Comparison of ENCODE assay signal across 16 mouse cellular contexts in the genomic region with DNA sequence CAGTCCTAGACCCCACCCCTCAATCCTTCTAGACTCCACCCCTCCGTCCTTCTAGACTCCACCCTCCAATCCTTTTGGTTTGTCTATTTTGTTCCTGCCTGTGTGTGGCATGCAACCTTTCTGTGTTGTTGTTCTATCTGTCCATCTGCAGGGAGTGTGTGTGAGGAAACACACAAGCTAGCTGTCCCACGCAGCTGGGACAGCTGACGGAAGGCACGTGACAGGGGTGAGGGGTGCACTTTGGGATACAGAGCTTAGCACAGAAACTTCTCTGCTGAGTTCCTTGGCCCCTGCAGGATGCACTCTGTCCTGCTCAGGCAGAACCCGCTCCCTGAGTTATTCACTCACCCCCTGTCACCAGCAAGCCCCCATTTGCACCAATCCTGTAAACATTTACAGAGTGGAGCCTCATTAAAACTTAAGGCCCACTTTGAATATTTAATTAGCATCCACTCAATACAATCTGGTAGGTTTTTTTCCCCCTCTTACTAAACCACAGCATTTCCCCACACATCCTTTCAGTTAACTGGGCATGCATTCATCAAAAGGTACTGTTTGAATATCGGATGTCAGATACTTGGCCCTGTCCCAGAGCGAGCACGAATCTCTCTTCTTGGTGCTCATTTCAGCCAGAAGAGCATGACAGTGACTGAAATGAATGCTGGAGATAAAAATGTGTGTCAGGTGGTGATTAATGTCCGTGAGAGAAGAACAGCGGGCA. TPM values are rescaled to one million over a fixed set of nuclear protein-coding genes. Genes with fewer than 3 reads are reported as not detected.
DNase-seq lines count a peak whose midpoint lies in the region; ATAC-seq and TF ChIP-seq lines count a peak whose summit lies in the region.
"Had no signal": no experiment of that assay in that cellular context is flagged by ENCODE, and none has a peak within 500 bp of the region (broad histone marks: within the 10 kb centered on the region; RNA-seq: fewer than 3 reads in every experiment).

No protein-coding gene starts in this region.

- WGBS in forebrain, embryonic 12.5 days = 56% methylated on average over 10 of the region's 10 CpGs
- WGBS in forebrain, embryonic 11.5 days = 78% methylated on average over 10 of the region's 10 CpGs
- 41% methylated on average over 10 of the region's 10 CpGs for WGBS in kidney, postnatal 0 days
- WGBS in kidney, adult 2 months = 43% methylated on average over 10 of the region's 10 CpGs
- WGBS in stomach, embryonic 14.5 days = 47% methylated on average over 10 of the region's 10 CpGs
- WGBS in stomach, postnatal 0 days = 39% methylated on average over 10 of the region's 10 CpGs
- WGBS in heart, embryonic 10.5 days = 72% methylated on average over 10 of the region's 10 CpGs

- no peak overlapping the region for H3K4me2 ChIP-seq in forebrain, embryonic 12.5 days
- no peak overlapping the region for H3K4me2 ChIP-seq in forebrain, embryonic 11.5 days (ENCODE audit: low read depth, low read length, severe bottlenecking)
- H3K4me2 ChIP-seq in kidney, postnatal 0 days (ENCODE audit: low read length) = no peak overlapping the region
- H3K4me2 ChIP-seq in stomach, embryonic 14.5 days (replicated peaks; ENCODE audit: low read depth, low read length) = no peak overlapping the region
- H3K4me2 ChIP-seq in stomach, postnatal 0 days (replicated peaks; ENCODE audit: low read depth) = no peak overlapping the region
- H3K4me2 ChIP-seq: embryonic facial prominence, embryonic 15.5 days; hindbrain, embryonic 14.5 days; liver, embryonic 15.5 days had no signal

- no peak overlapping the region for H3K4me3 ChIP-seq in forebrain, embryonic 12.5 days (replicated peaks)
- no peak overlapping the region for H3K4me3 ChIP-seq in forebrain, embryonic 11.5 days (ENCODE audit: low read depth, low read length)
- no peak overlapping the region for H3K4me3 ChIP-seq in kidney, postnatal 0 days (replicated peaks; ENCODE audit: low read depth, low read length)
- H3K4me3 ChIP-seq in kidney, adult 2 months (ENCODE audit: insufficient read depth, low read depth, low read length) = no peak overlapping the region
- no peak overlapping the region for H3K4me3 ChIP-seq in stomach, embryonic 14.5 days (ENCODE audit: low read depth, low read length)
- no peak overlapping the region for H3K4me3 ChIP-seq in stomach, postnatal 0 days (ENCODE audit: low read depth, low read length)
- H3K4me3 ChIP-seq in heart, embryonic 10.5 days = no peak overlapping the region
- H3K4me3 ChIP-seq: embryonic facial prominence, embryonic 15.5 days; heart, adult 2 months; liver, embryonic 15.5 days had no signal

- H3K4me1 ChIP-seq in forebrain, embryonic 12.5 days = peaks cover 11% of the 10 kb centered on the region; the same call in 1 of the 2 replicates
- H3K4me1 ChIP-seq in forebrain, embryonic 11.5 days (replicated peaks; ENCODE audit: control insufficient read depth, insufficient read depth, low read length) = peaks cover 4% of the 10 kb centered on the region; the same call in 1 of the 2 replicates
- no peaks in the 10 kb centered on the region; the same call in 1 of the 2 replicates for H3K4me1 ChIP-seq in kidney, postnatal 0 days (replicated peaks; ENCODE audit: insufficient read depth, low read length)
- no peaks in the 10 kb centered on the region for H3K4me1 ChIP-seq in kidney, adult 2 months (ENCODE audit: control insufficient read depth, insufficient read depth, low read length)
- peaks cover 8% of the 10 kb centered on the region; the same call in 1 of the 2 replicates for H3K4me1 ChIP-seq in stomach, embryonic 14.5 days (ENCODE audit: control insufficient read depth, insufficient read depth, low read length)
- H3K4me1 ChIP-seq in stomach, postnatal 0 days (replicated peaks; ENCODE audit: control insufficient read depth, insufficient read depth) = no peaks in the 10 kb centered on the region
- H3K4me1 ChIP-seq in heart, embryonic 10.5 days = peaks cover 6% of the 10 kb centered on the region; the same call in 1 of the 2 replicates
- H3K4me1 ChIP-seq: embryonic facial prominence, embryonic 15.5 days; liver, embryonic 15.5 days had no signal

- no peak for TF ChIP-seq POLR2A in kidney, adult 2 months (IDR thresholded peaks at IDR 0.05; ENCODE audit: low read depth, low read length)

- no peak for DNase-seq in forebrain, embryonic 11.5 days (ENCODE audit: low spot score)
- peak; percentile 31 for DNase-seq in kidney, postnatal 0 days (ENCODE audit: low spot score)
- no peak for DNase-seq in kidney, adult 2 months
- no peak for DNase-seq in stomach, postnatal 0 days (ENCODE audit: low spot score)
- no peak for DNase-seq in adrenal gland, adult (ENCODE audit: inconsistent age in 2 of 2, low spot score in 1 of 2)
- DNase-seq in heart, embryonic 10.5 days (ENCODE audit: low spot score) = no peak
- DNase-seq: adrenal gland, postnatal 10 days; cerebellum, adult 2 months; heart, adult 2 months; kidney, adult 18-20 months; thymus, adult 18-20 months had no signal

- TF ChIP-seq CTCF in kidney, postnatal 0 days (IDR thresholded peaks at IDR 0.05; ENCODE audit: low read depth) = no peak
- TF ChIP-seq CTCF in kidney, adult 2 months (conservative IDR thresholded peaks at IDR 0.05; ENCODE audit: insufficient read depth, insufficient read length, low read depth, low read length) = no peak
- TF ChIP-seq CTCF in stomach, postnatal 0 days (IDR thresholded peaks at IDR 0.05; ENCODE audit: low read depth) = no peak

- H3K27me3 ChIP-seq in forebrain, embryonic 12.5 days = 0 out of 2 replicates have a peak, but pooled peaks cover 8% of the 10 kb centered on the region
- H3K27me3 ChIP-seq in forebrain, embryonic 11.5 days (ENCODE audit: control insufficient read depth, insufficient read depth, low read length) = no peaks in the 10 kb centered on the region
- no peaks in the 10 kb centered on the region for H3K27me3 ChIP-seq in kidney, postnatal 0 days (ENCODE audit: insufficient read depth, low read length)
- no peaks in the 10 kb centered on the region for H3K27me3 ChIP-seq in kidney, adult 2 months (replicated peaks; ENCODE audit: control insufficient read depth, insufficient read depth, low read length)
- H3K27me3 ChIP-seq in stomach, embryonic 14.5 days (ENCODE audit: control insufficient read depth, insufficient read depth, low read length) = no peaks in the 10 kb centered on the region
- no peaks in the 10 kb centered on the region for H3K27me3 ChIP-seq in stomach, postnatal 0 days (ENCODE audit: control insufficient read depth, insufficient read depth, low read length)
- H3K27me3 ChIP-seq in heart, embryonic 10.5 days (ENCODE audit: insufficient read depth, poor library complexity, severe bottlenecking) = no peaks in the 10 kb centered on the region
- H3K27me3 ChIP-seq: embryonic facial prominence, embryonic 15.5 days; liver, embryonic 15.5 days had no signal

- no peaks in the 10 kb centered on the region for H3K36me3 ChIP-seq in forebrain, embryonic 12.5 days (replicated peaks)
- no peaks in the 10 kb centered on the region for H3K36me3 ChIP-seq in forebrain, embryonic 11.5 days (ENCODE audit: control insufficient read depth, insufficient read depth, low read length)
- no peaks in the 10 kb centered on the region for H3K36me3 ChIP-seq in kidney, postnatal 0 days (ENCODE audit: insufficient read depth, low read length)
- H3K36me3 ChIP-seq in kidney, adult 2 months (ENCODE audit: control insufficient read depth, insufficient read depth, low read length) = no peaks in the 10 kb centered on the region
- H3K36me3 ChIP-seq in stomach, embryonic 14.5 days (ENCODE audit: control insufficient read depth, insufficient read depth, low read length) = no peaks in the 10 kb centered on the region
- H3K36me3 ChIP-seq in stomach, postnatal 0 days (ENCODE audit: control insufficient read depth, insufficient read depth, low read length) = no peaks in the 10 kb centered on the region
- no peaks in the 10 kb centered on the region for H3K36me3 ChIP-seq in heart, embryonic 10.5 days
- H3K36me3 ChIP-seq: embryonic facial prominence, embryonic 15.5 days; liver, embryonic 15.5 days had no signal

- H3K27ac ChIP-seq in forebrain, embryonic 12.5 days = no peak overlapping the region; the same call in 1 of the 2 replicates
- no peak overlapping the region for H3K27ac ChIP-seq in forebrain, embryonic 11.5 days (ENCODE audit: low read depth, low read length)
- H3K27ac ChIP-seq in kidney, postnatal 0 days = no peak overlapping the region
- no peak overlapping the region for H3K27ac ChIP-seq in kidney, adult 2 months (ENCODE audit: insufficient read depth, low read depth, low read length)
- no peak overlapping the region for H3K27ac ChIP-seq in stomach, embryonic 14.5 days (ENCODE audit: low read length)
- H3K27ac ChIP-seq in stomach, postnatal 0 days (replicated peaks) = no peak overlapping the region
- H3K27ac ChIP-seq in heart, embryonic 10.5 days = no peak overlapping the region
- H3K27ac ChIP-seq: embryonic facial prominence, embryonic 15.5 days; heart, adult 2 months; hindbrain, embryonic 14.5 days; liver, embryonic 15.5 days had no signal

- H3K9ac ChIP-seq in forebrain, embryonic 12.5 days = no peak overlapping the region
- no peak overlapping the region for H3K9ac ChIP-seq in forebrain, embryonic 11.5 days (ENCODE audit: low read length)
- H3K9ac ChIP-seq in kidney, postnatal 0 days (ENCODE audit: low read depth, low read length) = no peak overlapping the region
- no peak overlapping the region for H3K9ac ChIP-seq in stomach, embryonic 14.5 days (replicated peaks; ENCODE audit: low read depth, low read length)
- H3K9ac ChIP-seq in stomach, postnatal 0 days (ENCODE audit: low read length) = no peak overlapping the region
- H3K9ac ChIP-seq: embryonic facial prominence, embryonic 15.5 days; hindbrain, embryonic 14.5 days; liver, embryonic 15.5 days had no signal

- no peak for TF ChIP-seq EP300 in stomach, postnatal 0 days (optimal IDR thresholded peaks at IDR 0.05)

- peak; percentile 78; the same call in 1 of the 2 replicates for ATAC-seq in forebrain, embryonic 12.5 days (ENCODE audit: low FRiP score)
- ATAC-seq in forebrain, embryonic 11.5 days (replicated peaks; ENCODE audit: low FRiP score) = no peak; the same call in 1 of the 2 replicates
- ATAC-seq in kidney, postnatal 0 days (replicated peaks; ENCODE audit: low FRiP score, low read depth) = no peak; the same call in 1 of the 2 replicates
- peak; percentile 26; the same call in 1 of the 2 replicates for ATAC-seq in stomach, embryonic 14.5 days (ENCODE audit: insufficient number of reproducible peaks, insufficient read depth, low FRiP score, low read depth)
- ATAC-seq in stomach, postnatal 0 days (ENCODE audit: low FRiP score, low TSS enrichment) = no peak

- H3K9me3 ChIP-seq in forebrain, embryonic 12.5 days = no peaks in the 10 kb centered on the region
- no peaks in the 10 kb centered on the region for H3K9me3 ChIP-seq in forebrain, embryonic 11.5 days (ENCODE audit: control insufficient read depth, low read length)
- no peaks in the 10 kb centered on the region for H3K9me3 ChIP-seq in kidney, postnatal 0 days (replicated peaks; ENCODE audit: low read length)
- no peaks in the 10 kb centered on the region for H3K9me3 ChIP-seq in stomach, embryonic 14.5 days (ENCODE audit: control insufficient read depth, low read depth, low read length)
- no peaks in the 10 kb centered on the region for H3K9me3 ChIP-seq in stomach, postnatal 0 days (ENCODE audit: control insufficient read depth, low read length)
- no peaks in the 10 kb centered on the region for H3K9me3 ChIP-seq in heart, embryonic 10.5 days
- H3K9me3 ChIP-seq: embryonic facial prominence, embryonic 15.5 days; liver, embryonic 15.5 days had no signal

RNA-seq across cellular contexts. Expression of a gene that starts 4.0 kb away (rescaled TPM):
- polyA plus RNA-seq in forebrain, embryonic 12.5 days (2016; fragmentation: Nextera tagmentation; extraction: Ambion mirVana) = 0.05 and 0.09 TPM in 2 replicates
- polyA plus RNA-seq in forebrain, embryonic 11.5 days (2014; fragmentation: Nextera tagmentation; extraction: Ambion mirVana) = not detected in 2 replicates
- polyA plus RNA-seq in kidney, postnatal 0 days (2015; fragmentation: Nextera tagmentation; extraction: Ambion mirVana) = 0.82 and 0.96 TPM in 2 replicates
- 1.1 and 1.5 TPM in 2 replicates for polyA plus RNA-seq in kidney, adult 2 months (2012; rRNA removed)
- polyA plus RNA-seq in stomach, embryonic 14.5 days (2014; fragmentation: Nextera tagmentation; extraction: Ambion mirVana) = 2.1 and 2.3 TPM in 2 replicates
- 3.1 and 3.7 TPM in 2 replicates for polyA plus RNA-seq in stomach, postnatal 0 days (2015; fragmentation: Nextera tagmentation; extraction: Ambion mirVana)
- polyA plus RNA-seq in heart, embryonic 10.5 days (2016; fragmentation: Nextera tagmentation; extraction: Ambion mirVana) = 0.11 and 0.26 TPM in 2 replicates

Comparison
In these comparisons a context has a peak if more than half of its experiments do, and no peak if none do; other contexts are left out.
1. ATAC-seq: peak in forebrain, embryonic 12.5 days (single experiment) and stomach, embryonic 14.5 days (single experiment); none in forebrain, embryonic 11.5 days (single experiment), kidney, postnatal 0 days (single experiment) and stomach, postnatal 0 days (single experiment).